Mouse (Mus musculus): Measurements from ENCODE around the gene Zfp408. TPM values are rescaled to one million over a fixed set of nuclear protein-coding genes. Genes with fewer than 3 reads are reported as not detected.

Zfp408 gene
- polyA plus RNA-seq, 1 experiment: 0.56 TPM

DNA sequence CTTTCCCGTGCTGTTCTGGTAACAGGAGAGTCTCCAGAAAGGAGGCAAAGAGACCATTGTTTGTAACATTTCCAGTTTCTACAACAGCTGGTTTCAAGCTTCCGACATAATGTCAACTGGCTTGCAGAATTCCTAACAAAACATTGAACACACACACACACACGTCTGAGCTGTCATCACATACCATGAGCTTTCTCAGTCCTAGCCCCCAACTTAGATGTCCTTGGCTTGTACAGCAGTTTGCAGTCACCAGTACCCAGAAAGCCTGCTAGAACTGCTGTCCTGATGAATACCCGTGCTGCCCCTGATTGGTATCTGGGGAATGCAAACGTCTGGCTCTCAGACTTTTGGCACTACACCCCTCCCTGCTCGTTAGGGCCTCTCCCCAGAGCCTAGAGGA is 6.2 kb upstream of the Zfp408 start:
- H3K36me3 ChIP-seq (ENCODE audit: control insufficient read depth): peaks cover 87% of the 10 kb centered on the region

DNA sequence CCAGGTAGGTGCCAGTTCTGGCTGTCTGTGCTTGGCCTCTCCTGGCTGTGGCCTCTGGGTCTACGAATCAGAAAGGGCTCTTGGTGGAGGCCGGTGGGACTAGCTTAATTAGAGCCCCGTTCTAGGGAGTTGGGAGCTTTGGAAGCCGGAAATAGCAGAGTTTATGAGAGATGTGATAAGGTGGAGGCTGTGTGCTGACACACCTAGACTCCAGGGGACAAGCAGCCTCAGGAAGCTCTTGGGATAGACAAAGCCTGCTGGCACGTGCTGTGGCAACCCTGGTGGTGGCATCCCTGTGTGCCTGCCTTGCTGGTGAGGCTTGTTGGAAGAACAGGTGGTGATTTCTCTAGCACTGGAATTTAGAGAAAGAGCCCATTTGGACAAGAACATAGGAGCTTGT is 5.8 kb upstream of the Zfp408 start:
- H3K4me1 ChIP-seq (ENCODE audit: control insufficient read depth): peaks cover 18% of the 10 kb centered on the region
- no peak overlapping the region for H3K4me3 ChIP-seq (replicated peaks)
- TF ChIP-seq TAL1 (IDR thresholded peaks at IDR 0.05; ENCODE audit: low read length): no peak
- no peak for TF ChIP-seq GATA1 (IDR thresholded peaks at IDR 0.05; ENCODE audit: low read length)
- peaks cover 86% of the 10 kb centered on the region for H3K36me3 ChIP-seq (ENCODE audit: control insufficient read depth)
- H3K27me3 ChIP-seq (ENCODE audit: control insufficient read depth): no peaks in the 10 kb centered on the region
- no peaks in the 10 kb centered on the region for H3K9me3 ChIP-seq (ENCODE audit: control insufficient read depth, low read length)

More for the DNA sequence above, 6.2 kb upstream of the Zfp408 start:
- H3K4me3 ChIP-seq (replicated peaks): no peak overlapping the region
- peaks cover 14% of the 10 kb centered on the region for H3K4me1 ChIP-seq (ENCODE audit: control insufficient read depth)
- H3K9me3 ChIP-seq (ENCODE audit: control insufficient read depth, low read length): no peaks in the 10 kb centered on the region
- TF ChIP-seq TAL1 (IDR thresholded peaks at IDR 0.05; ENCODE audit: low read length) (no peak), GATA1 (IDR thresholded peaks at IDR 0.05; ENCODE audit: low read length) (no peak)
- H3K27me3 ChIP-seq (ENCODE audit: control insufficient read depth): no peaks in the 10 kb centered on the region

GRCm38 (mm10) chr2:91652863-91653262 is 3.3 kb upstream of the Zfp408 start:
- Histone ChIP-seq H3K27me3 (ENCODE audit: control insufficient read depth) (no peaks in the 10 kb centered on the region), H3K4me3 (replicated peaks) (no peak overlapping the region), H3K36me3 (ENCODE audit: control insufficient read depth) (peaks cover 64% of the 10 kb centered on the region), H3K4me1 (ENCODE audit: control insufficient read depth) (peaks cover 36% of the 10 kb centered on the region), H3K9me3 (ENCODE audit: control insufficient read depth, low read length) (no peaks in the 10 kb centered on the region)
- TF ChIP-seq TAL1 (IDR thresholded peaks at IDR 0.05; ENCODE audit: low read length) (no peak), GATA1 (IDR thresholded peaks at IDR 0.05; ENCODE audit: low read length) (no peak)

DNA sequence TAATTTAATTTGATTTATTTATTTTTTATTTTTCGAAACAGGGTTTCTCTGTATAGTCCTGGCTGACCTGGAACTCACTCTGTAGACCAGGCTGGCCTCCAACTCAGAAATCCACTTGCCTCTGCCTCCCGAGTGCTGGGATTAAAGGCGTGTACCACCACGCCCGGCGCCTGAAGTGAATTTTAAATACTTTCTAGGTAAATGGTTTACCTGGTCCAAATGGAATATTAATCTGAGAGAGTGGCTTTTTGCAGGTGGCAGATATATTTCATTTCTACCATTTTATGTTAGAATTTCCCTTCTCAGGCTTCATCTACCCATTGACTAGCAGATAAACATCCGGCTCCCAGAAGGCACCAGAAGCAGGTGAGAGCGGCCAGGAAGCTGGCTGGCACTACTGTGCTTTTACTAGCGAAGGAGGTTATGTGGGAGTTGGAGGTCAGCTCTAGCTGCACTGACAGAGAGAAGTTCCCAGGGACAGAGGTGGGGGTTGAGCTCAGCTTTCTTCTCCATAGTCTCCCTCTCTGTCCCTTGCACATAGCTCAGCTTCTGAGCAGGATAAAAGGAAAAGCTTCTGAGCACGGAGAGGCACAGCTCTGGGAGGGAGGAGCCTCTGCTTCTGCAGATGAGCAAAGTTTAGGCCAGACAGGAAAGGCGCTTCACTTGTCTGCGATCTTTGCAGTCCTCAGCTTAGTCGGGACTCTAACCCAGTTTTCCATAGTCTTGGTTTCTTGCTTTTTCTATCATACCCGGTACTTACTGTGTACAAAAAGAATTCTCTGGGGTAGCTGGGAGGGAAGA is 2.1 kb upstream of the Zfp408 start:
- TF ChIP-seq TAL1 (IDR thresholded peaks at IDR 0.05; ENCODE audit: low read length): no peak
- no peak for TF ChIP-seq GATA1 (IDR thresholded peaks at IDR 0.05; ENCODE audit: low read length)
- peaks cover 40% of the 10 kb centered on the region for H3K4me1 ChIP-seq (ENCODE audit: control insufficient read depth)
- no peak overlapping the region for H3K4me3 ChIP-seq (replicated peaks)
- peaks cover 64% of the 10 kb centered on the region for H3K36me3 ChIP-seq (ENCODE audit: control insufficient read depth)
- no peaks in the 10 kb centered on the region for H3K27me3 ChIP-seq (ENCODE audit: control insufficient read depth)
- 0 out of 2 replicates have a peak, but pooled peaks cover 2% of the 10 kb centered on the region for H3K9me3 ChIP-seq (ENCODE audit: control insufficient read depth, low read length)

- Histone ChIP-seq H3K27me3 (ENCODE audit: control insufficient read depth) (no peaks in the 10 kb centered on the region), H3K4me3 (replicated peaks) (peak overlapping the region; percentile 73), H3K36me3 (ENCODE audit: control insufficient read depth) (peaks cover 64% of the 10 kb centered on the region), H3K4me1 (ENCODE audit: control insufficient read depth) (peaks cover 40% of the 10 kb centered on the region), H3K9me3 (ENCODE audit: control insufficient read depth, low read length) (0 out of 2 replicates have a peak, but pooled peaks cover 2% of the 10 kb centered on the region)
- TF ChIP-seq TAL1 (IDR thresholded peaks at IDR 0.05; ENCODE audit: low read length) (no peak), GATA1 (IDR thresholded peaks at IDR 0.05; ENCODE audit: low read length) (no peak)
These were observed 887 bp upstream of the Zfp408 start for GRCm38 (mm10) chr2:91650360-91650995.

GRCm38 (mm10) chr2:91649152-91649551 is 439 bp downstream of the Zfp408 start:
- TF ChIP-seq GATA1 (IDR thresholded peaks at IDR 0.05; ENCODE audit: low read length): no peak
- no peak for TF ChIP-seq TAL1 (IDR thresholded peaks at IDR 0.05; ENCODE audit: low read length)
- Histone ChIP-seq H3K4me3 (replicated peaks) (peak overlapping the region; percentile 73), H3K27me3 (ENCODE audit: control insufficient read depth) (no peaks in the 10 kb centered on the region), H3K4me1 (ENCODE audit: control insufficient read depth) (peaks cover 52% of the 10 kb centered on the region), H3K36me3 (ENCODE audit: control insufficient read depth) (peaks cover 64% of the 10 kb centered on the region), H3K9me3 (ENCODE audit: control insufficient read depth, low read length) (0 out of 2 replicates have a peak, but pooled peaks cover 2% of the 10 kb centered on the region)

GRCm38 (mm10) chr2:91646733-91647132 is 2.9 kb downstream of the Zfp408 start:
- H3K4me3 ChIP-seq (replicated peaks): no peak overlapping the region
- H3K27me3 ChIP-seq (ENCODE audit: control insufficient read depth): no peaks in the 10 kb centered on the region
- H3K9me3 ChIP-seq (ENCODE audit: control insufficient read depth, low read length): 0 out of 2 replicates have a peak, but pooled peaks cover 2% of the 10 kb centered on the region
- TF ChIP-seq TAL1 (IDR thresholded peaks at IDR 0.05; ENCODE audit: low read length): no peak
- TF ChIP-seq GATA1 (IDR thresholded peaks at IDR 0.05; ENCODE audit: low read length): no peak
- peaks cover 70% of the 10 kb centered on the region for H3K4me1 ChIP-seq (ENCODE audit: control insufficient read depth)
- peaks cover 61% of the 10 kb centered on the region for H3K36me3 ChIP-seq (ENCODE audit: control insufficient read depth)

- Histone ChIP-seq H3K36me3 (ENCODE audit: control insufficient read depth) (peaks cover 59% of the 10 kb centered on the region), H3K4me1 (ENCODE audit: control insufficient read depth) (peaks cover 69% of the 10 kb centered on the region), H3K9me3 (ENCODE audit: control insufficient read depth, low read length) (0 out of 2 replicates have a peak, but pooled peaks cover 2% of the 10 kb centered on the region), H3K27me3 (ENCODE audit: control insufficient read depth) (no peaks in the 10 kb centered on the region), H3K4me3 (replicated peaks) (no peak overlapping the region)
- TF ChIP-seq TAL1 (IDR thresholded peaks at IDR 0.05; ENCODE audit: low read length): no peak
- no peak for TF ChIP-seq GATA1 (IDR thresholded peaks at IDR 0.05; ENCODE audit: low read length)
These were observed 3.8 kb downstream of the Zfp408 start for GRCm38 (mm10) chr2:91645811-91646210.

GRCm38 (mm10) chr2:91645354-91645753 is 4.2 kb downstream of the Zfp408 start:
- H3K4me1 ChIP-seq (ENCODE audit: control insufficient read depth): peaks cover 67% of the 10 kb centered on the region
- TF ChIP-seq GATA1 (IDR thresholded peaks at IDR 0.05; ENCODE audit: low read length): no peak
- TF ChIP-seq TAL1 (IDR thresholded peaks at IDR 0.05; ENCODE audit: low read length): no peak
- no peak overlapping the region for H3K4me3 ChIP-seq (replicated peaks)
- H3K36me3 ChIP-seq (ENCODE audit: control insufficient read depth): peaks cover 59% of the 10 kb centered on the region
- no peaks in the 10 kb centered on the region for H3K27me3 ChIP-seq (ENCODE audit: control insufficient read depth)
- 0 out of 2 replicates have a peak, but pooled peaks cover 2% of the 10 kb centered on the region for H3K9me3 ChIP-seq (ENCODE audit: control insufficient read depth, low read length)
